Mouse (Mus musculus) neural tube, embryonic 13.5 days (tissue): ENCODE data around the gene Adar. TPM values are rescaled to one million over a fixed set of nuclear protein-coding genes. Genes with fewer than 3 reads are reported as not detected.
A peak's percentile ranks its signal among the peaks of the same experiment; 100 is the strongest.

Source experiments
- ATAC-seq: fragments of 200-750 bp; cut with Nextera tagmentation; 2 replicates; pipeline ENCODE4 v1.8.0; 2017; ENCODE audit warnings: low read depth, mild to moderate bottlenecking, moderate TSS enrichment, moderate library complexity
- H3K27ac ChIP-seq: fragments of 300-500 bp; sonication (generic); replicated peaks from 2 replicates; pipeline ENCODE4 v1.5.1; 2015; ENCODE audit warnings: moderate library complexity, mild to moderate bottlenecking, inconsistent platforms
- H3K27me3 ChIP-seq: fragments of 300-500 bp; sonication (generic); 2 replicates; pipeline ENCODE4 v1.6.1; 2015; ENCODE audit warnings: mild to moderate bottlenecking, inconsistent platforms
- H3K36me3 ChIP-seq: fragments of 300-500 bp; sonication (generic); 2 replicates; pipeline ENCODE4 v1.6.1; 2015; ENCODE audit warnings: mild to moderate bottlenecking, inconsistent platforms
- H3K4me1 ChIP-seq: fragments of 300-500 bp; sonication (generic); replicated peaks from 2 replicates; pipeline ENCODE4 v1.6.1; 2015; ENCODE audit warnings: inconsistent platforms
- H3K4me2 ChIP-seq: fragments of 300-500 bp; sonication (generic); 2 replicates; pipeline ENCODE4 v1.6.1; 2015; ENCODE audit warnings: inconsistent platforms, mild to moderate bottlenecking, moderate library complexity
- H3K4me3 ChIP-seq: fragments of 300-500 bp; sonication (generic); 2 replicates; pipeline ENCODE4 v1.5.1; 2015; ENCODE audit warnings: mild to moderate bottlenecking, inconsistent platforms
- H3K9ac ChIP-seq: fragments of 300-500 bp; sonication (generic); 2 replicates; pipeline ENCODE4 v1.6.1; 2015; ENCODE audit warnings: moderate library complexity, mild to moderate bottlenecking, inconsistent platforms
- H3K9me3 ChIP-seq: fragments of 300-500 bp; sonication (generic); 2 replicates; pipeline ENCODE4 v1.6.1; 2016; ENCODE audit warnings: inconsistent platforms
- WGBS: fragments of 180-500 bp; shearing (Covaris S2); methylation state at CpG from one replicate; pipeline ENCODE4 v1.1.7; 2015; 5-methylcytosine and 5-hydroxymethylcytosine counted together
- polyA plus RNA-seq: library from polyadenylated mRNA; unstranded; fragments of >200 nt; fragmentation: Nextera tagmentation; extraction: Ambion mirVana; gene quantifications from 2 replicates; pipeline ENCODE4 v1.2.1, GENCODE M21; 2015

Adar gene
- 18.4 and 20.2 TPM in 2 replicates for polyA plus RNA-seq

DNA sequence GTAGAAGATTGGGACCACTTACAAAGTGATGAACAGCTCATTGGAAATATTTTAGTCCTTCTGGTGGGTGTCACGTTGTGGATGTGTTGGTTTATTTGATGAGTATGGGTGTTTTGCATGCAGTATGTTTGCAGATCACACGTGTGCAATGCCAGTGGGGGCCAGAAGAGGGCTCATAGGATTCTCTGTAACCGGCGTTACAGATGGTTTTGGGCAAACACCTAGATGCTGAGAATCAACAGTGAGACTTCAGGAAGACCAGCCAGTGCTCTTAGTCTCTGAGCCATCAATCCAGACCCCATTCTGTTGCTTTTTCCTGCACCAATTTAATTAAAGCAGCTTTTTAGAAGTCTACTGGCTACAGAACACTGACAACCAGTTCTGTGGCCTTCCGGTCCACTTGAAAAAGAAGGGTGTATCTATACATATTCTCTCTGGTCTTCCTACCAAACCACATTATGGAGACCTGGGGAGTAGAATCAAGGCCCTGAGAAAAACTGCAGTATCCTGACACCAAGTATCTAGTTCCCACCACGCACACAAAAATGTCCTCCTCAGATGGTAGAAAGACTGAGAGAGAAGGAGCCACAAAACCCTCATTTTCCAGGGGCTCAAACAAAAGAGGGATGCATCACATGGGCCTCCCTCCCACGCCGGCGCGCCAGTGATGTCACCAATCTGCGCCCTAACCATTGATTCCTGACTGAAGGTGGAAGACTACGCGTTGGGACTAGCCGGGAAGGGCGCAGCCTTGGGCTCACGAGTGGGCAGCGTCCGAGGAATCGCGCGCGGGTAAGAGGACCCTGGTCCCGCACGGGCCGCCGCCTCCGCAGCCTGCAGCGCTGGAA, at the start of gene Adar:
Gene Adar (plus strand): TSS at position 664 of the 848 bp plus-strand sequence.
- peak; percentile 93 for ATAC-seq
- 5% methylated on average over 28 of the region's 28 CpGs for WGBS
- Histone ChIP-seq H3K36me3 (no peaks in the 10 kb centered on the region), H3K27ac (peak within 1 kb of the TSS; percentile 93), H3K4me2 (peak within 1 kb of the TSS; percentile 86), H3K27me3 (peaks cover 6% of the 10 kb centered on the region; the same call in 1 of the 2 replicates), H3K4me1 (peaks cover 27% of the 10 kb centered on the region), H3K9me3 (no peaks in the 10 kb centered on the region), H3K9ac (peak within 1 kb of the TSS; percentile 96), H3K4me3 (peak within 1 kb of the TSS; percentile 96)

DNA sequence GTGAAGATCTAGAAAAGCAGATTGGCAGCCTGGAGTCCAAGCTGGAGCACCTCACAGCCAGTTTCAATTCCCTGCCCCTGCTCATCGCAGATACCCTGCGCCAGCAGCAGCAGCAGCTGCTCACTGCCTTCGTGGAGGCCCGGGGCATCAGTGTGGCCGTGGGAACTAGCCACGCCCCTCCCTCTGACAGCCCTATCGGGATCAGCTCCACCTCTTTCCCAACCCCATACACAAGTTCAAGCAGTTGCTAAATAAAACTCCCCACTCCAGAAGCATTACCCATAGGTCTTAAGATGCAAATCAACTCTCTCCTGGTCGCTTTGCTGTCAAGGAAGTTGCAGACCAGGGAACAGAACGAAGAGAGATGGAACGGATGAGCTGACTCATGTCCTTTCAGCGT, 47.7 kb upstream of the Adar start:
- peaks cover 35% of the 10 kb centered on the region for H3K4me1 ChIP-seq
- WGBS = 38% methylated on average over 11 of the region's 11 CpGs
- no peaks in the 10 kb centered on the region for H3K36me3 ChIP-seq
- no peak overlapping the region for H3K4me3 ChIP-seq
- peaks cover 14% of the 10 kb centered on the region for H3K27me3 ChIP-seq
- H3K4me2 ChIP-seq = no peak overlapping the region
- H3K9me3 ChIP-seq = no peaks in the 10 kb centered on the region
- H3K27ac ChIP-seq = no peak overlapping the region
- no peak overlapping the region for H3K9ac ChIP-seq
- no peak for ATAC-seq

DNA sequence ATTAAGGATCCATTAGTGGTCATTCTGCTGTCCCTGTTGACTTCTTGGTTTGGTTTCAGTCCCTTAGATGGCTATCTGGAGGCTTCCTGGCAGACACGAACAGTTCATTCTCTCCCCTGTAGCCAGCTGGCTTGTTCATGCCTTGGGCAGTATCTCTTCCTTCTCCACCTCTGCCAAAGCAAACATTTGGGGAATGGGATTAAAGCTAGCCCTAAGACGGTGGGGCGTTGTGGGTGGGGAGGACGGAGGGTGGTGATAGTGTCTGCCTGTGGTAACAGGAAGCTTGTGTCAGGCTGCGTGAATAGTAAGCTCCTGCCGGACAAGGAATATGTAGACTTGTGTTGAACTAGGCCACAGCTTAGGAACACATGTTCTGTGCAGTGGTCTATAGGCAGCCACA, 43.5 kb upstream of the Adar start:
- no peak overlapping the region for H3K4me3 ChIP-seq
- no peaks in the 10 kb centered on the region for H3K9me3 ChIP-seq
- no peaks in the 10 kb centered on the region for H3K36me3 ChIP-seq
- H3K4me2 ChIP-seq = no peak overlapping the region
- no peak overlapping the region for H3K27ac ChIP-seq
- 80% methylated on average over 6 of the region's 6 CpGs for WGBS
- H3K9ac ChIP-seq = no peak overlapping the region
- H3K27me3 ChIP-seq = peaks cover 7% of the 10 kb centered on the region
- peaks cover 12% of the 10 kb centered on the region for H3K4me1 ChIP-seq
- ATAC-seq = no peak

DNA sequence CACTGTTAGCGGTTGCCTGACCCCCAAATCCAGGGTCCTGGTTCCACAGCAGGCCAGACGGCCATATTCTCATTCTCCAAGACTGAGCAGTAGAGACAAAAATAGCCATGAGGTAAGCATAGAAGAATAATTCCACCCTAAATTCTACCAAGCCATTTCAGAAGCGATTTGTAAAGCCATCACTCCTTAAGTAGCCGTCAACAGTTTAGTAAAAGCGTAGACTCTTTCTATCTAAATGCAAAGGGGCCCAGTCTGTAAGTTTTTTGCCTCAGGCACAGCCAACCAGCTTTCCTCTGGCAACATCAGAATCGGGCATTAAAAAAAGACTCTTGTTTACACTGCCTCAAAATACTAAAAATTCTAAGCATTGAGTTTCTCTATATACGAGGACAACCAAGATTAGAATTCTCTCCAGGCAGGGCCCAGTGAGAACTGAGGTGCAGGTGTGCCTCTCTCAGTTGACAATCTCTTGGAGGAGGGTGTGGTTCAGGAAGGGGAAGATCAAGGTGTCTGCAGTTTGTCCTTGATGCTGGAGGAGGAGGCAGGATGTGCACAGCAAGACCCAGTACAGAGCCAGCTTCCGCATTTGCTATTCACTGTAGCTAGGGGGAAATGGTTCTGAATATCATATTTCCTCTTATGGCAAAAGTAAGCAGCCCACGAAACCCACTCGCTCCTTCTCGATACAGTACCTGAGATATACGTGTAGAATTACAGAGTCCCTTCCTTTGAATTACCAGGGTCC, 42.1 kb upstream of the Adar start:
- H3K27ac ChIP-seq = no peak overlapping the region
- no peak overlapping the region for H3K4me2 ChIP-seq
- WGBS = 84% methylated on average over 12 of the region's 12 CpGs
- H3K36me3 ChIP-seq = no peaks in the 10 kb centered on the region
- no peaks in the 10 kb centered on the region for H3K9me3 ChIP-seq
- H3K9ac ChIP-seq = no peak overlapping the region
- H3K27me3 ChIP-seq = no peaks in the 10 kb centered on the region
- H3K4me1 ChIP-seq = peaks cover 15% of the 10 kb centered on the region
- no peak overlapping the region for H3K4me3 ChIP-seq
- ATAC-seq = no peak

DNA sequence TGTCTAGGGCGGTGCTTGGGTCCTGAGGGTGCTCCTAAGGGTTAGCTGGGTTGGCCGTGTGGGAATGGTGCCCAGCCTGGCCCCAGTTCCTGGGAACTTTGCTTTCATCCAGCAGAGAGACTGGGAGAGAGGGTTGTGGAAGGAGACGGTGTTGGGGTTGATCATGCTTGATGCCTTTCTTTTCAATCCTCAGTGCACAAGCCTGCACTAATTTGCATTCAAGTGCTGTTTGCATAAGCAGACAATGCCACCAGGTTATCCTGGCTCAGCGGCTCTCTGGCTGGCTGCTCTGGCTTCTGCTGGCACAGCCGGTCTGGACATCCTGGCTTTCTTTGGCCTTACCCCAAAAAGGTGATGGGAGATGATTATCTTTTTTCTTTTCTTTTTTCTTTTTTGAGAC, 37.2 kb upstream of the Adar start:
- no peaks in the 10 kb centered on the region for H3K9me3 ChIP-seq
- peaks cover 17% of the 10 kb centered on the region for H3K27me3 ChIP-seq
- ATAC-seq = no peak
- 46% methylated on average over 5 of the region's 5 CpGs for WGBS
- no peaks in the 10 kb centered on the region for H3K36me3 ChIP-seq
- H3K4me2 ChIP-seq = no peak overlapping the region
- no peak overlapping the region for H3K9ac ChIP-seq
- H3K4me1 ChIP-seq = peaks cover 12% of the 10 kb centered on the region
- no peak overlapping the region for H3K27ac ChIP-seq
- H3K4me3 ChIP-seq = no peak overlapping the region

DNA sequence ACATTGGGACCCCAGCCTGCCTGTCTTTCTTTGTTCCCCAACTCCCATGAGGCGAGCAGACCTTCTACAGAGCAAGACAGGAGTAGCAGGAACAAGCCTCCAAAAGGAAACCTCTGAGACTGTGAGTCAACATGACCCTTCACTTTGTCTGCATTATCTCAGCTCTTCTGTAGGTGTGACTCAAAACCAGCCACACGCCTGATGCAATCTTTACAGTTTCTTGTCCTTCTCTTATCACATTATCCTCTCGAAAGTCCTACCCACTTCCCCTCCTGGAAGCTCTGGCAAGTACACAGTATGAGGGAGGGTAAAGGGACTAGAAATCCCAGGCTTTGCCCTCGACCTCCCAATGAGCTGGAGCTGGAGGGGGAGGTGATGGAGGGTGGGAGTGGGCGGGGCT, 28.8 kb upstream of the Adar start:
- peaks cover 16% of the 10 kb centered on the region for H3K4me1 ChIP-seq
- WGBS = 49% methylated on average over 5 of the region's 5 CpGs
- no peak overlapping the region for H3K9ac ChIP-seq
- no peak overlapping the region for H3K4me3 ChIP-seq
- H3K4me2 ChIP-seq = no peak overlapping the region
- H3K9me3 ChIP-seq = no peaks in the 10 kb centered on the region
- peaks cover 33% of the 10 kb centered on the region for H3K27me3 ChIP-seq
- no peak overlapping the region for H3K27ac ChIP-seq
- no peak for ATAC-seq
- H3K36me3 ChIP-seq = no peaks in the 10 kb centered on the region

DNA sequence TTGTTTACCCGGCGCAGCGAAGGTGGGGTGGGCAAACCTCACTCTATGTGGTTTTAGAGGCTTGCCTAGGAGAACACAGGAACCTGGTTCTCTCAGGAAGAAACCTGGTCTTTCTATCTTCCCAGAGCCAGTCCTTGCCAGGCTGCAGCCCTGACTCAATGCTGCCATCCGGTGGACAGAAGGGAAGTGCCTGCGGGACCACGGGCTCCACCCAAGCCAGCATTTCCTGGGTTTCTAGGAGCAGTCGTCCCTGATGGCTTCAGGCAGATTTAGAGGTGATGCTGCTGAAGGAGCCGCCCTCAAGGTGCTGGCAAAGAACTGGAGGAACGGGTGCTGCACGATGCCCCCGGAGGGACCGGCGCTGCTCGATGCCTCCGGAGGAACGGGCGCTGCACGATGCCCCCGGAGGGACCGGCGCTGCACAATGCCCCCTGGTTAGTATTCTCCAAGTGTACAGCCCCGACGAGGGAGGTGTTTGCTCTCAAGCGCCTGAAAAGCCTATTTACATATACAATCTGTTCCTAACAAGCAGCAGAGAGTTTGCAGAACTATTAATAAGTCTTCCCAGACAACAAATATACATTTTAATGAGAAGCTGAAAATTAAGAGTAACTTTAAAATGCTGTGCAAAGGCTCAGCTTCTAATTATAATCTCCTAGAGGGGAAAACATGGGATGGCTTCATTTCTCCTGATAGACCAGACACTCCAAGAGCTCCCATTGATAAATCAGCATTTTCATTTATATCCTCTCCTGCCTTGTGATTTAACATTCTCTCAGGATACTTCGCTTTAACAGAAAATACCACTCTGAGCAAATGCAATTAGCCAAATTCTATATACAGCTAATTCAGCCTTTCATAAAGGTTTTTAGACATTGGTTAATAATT, 25.9 kb upstream of the Adar start:
- 4% methylated on average over 25 of the region's 25 CpGs for WGBS
- peak overlapping the region; percentile 72 for H3K27ac ChIP-seq
- H3K4me2 ChIP-seq = peak overlapping the region; percentile 58
- peaks cover 7% of the 10 kb centered on the region for H3K4me1 ChIP-seq
- peak overlapping the region; percentile 45 for H3K4me3 ChIP-seq
- H3K9ac ChIP-seq = peak overlapping the region; percentile 77
- peaks cover 4% of the 10 kb centered on the region for H3K9me3 ChIP-seq
- H3K36me3 ChIP-seq = no peaks in the 10 kb centered on the region
- peak; percentile 92 for ATAC-seq
- H3K27me3 ChIP-seq = peaks cover 15% of the 10 kb centered on the region; the same call in 1 of the 2 replicates

DNA sequence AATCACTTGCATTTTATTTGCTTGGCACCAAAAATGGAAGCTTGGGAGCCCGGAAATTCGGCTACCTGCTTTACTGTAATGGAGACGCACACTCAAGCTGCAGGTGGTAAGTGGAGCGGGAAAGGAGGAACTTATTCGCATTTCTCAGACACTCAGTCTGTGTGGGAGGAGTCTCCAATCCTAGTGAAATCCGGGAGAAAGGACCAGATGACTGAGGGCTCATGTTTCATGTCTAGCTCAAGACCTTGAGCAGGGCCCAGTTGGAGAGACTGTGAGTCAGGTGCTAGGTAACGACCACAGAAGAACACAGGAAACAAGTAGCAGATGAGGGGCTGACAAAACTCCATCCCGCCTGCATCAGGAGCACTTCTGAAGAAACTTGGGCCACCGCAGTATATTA, 23.0 kb upstream of the Adar start:
- Histone ChIP-seq H3K4me1 (peaks cover 7% of the 10 kb centered on the region), H3K9ac (no peak overlapping the region), H3K4me3 (no peak overlapping the region), H3K4me2 (no peak overlapping the region), H3K9me3 (peaks cover 4% of the 10 kb centered on the region), H3K27ac (no peak overlapping the region), H3K36me3 (no peaks in the 10 kb centered on the region), H3K27me3 (peaks cover 13% of the 10 kb centered on the region; the same call in 1 of the 2 replicates)
- ATAC-seq = no peak
- WGBS = 73% methylated on average over 9 of the region's 9 CpGs

DNA sequence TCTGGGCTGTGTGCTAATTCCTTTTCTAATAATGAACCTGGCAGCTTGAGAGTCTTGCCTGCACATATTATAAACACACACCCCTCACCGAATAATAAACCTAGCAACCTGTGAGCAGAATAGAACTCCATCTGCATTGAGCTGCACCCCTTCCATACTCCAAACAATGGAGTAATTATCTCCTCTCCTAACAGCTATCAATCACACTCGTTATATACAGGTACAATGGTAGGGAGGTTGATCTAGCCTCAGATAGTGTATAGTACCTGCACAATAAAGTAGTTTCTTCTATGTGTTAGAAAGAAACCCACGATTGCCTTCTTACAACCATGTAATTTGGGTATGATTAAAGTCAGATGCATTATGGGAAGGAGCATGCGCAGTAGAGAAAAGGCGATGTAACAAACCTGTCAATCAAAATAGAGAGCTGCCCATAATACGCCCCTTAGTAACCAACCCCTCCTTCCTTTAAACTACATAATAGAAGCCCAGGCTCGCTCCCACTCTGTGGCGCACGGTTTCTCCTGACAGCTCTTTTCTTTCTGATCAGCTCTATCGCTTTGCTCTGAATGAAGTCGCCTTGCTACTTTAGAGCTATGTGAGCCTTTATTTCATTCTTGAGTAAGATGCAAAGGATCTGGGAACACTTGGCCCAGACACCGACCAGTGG, 18.5 kb upstream of the Adar start:
- no peak overlapping the region for H3K27ac ChIP-seq
- 85% methylated on average over 12 of the region's 12 CpGs for WGBS

DNA sequence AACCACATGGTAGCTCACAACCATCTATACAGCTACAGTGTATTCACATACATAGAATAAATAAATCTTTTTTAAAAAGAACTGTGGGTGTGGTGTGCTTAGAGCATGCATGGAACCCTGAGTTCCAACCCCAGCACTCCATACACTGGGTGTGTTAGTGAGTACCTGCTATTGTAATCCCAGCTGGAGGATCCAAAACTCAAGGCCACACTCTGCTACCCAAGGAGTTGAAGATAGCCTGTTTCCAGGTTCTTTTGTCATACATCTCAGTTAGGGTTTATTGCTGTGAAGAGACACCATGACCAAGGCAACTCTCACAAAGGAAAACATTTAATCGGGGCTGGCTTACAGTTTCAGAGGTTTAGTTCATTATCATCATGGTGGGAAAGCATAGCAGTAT, 15.9 kb upstream of the Adar start:
- Histone ChIP-seq H3K36me3 (no peaks in the 10 kb centered on the region), H3K4me2 (no peak overlapping the region), H3K27me3 (no peaks in the 10 kb centered on the region), H3K4me1 (no peaks in the 10 kb centered on the region), H3K4me3 (no peak overlapping the region), H3K27ac (no peak overlapping the region), H3K9me3 (no peaks in the 10 kb centered on the region), H3K9ac (no peak overlapping the region)
- 89% methylated on average over 1 of the region's 1 CpGs for WGBS
- no peak for ATAC-seq

More for the DNA sequence above, 18.5 kb upstream of the Adar start:
- Histone ChIP-seq H3K36me3 (no peaks in the 10 kb centered on the region), H3K9me3 (peaks cover 4% of the 10 kb centered on the region), H3K27me3 (no peaks in the 10 kb centered on the region), H3K4me1 (no peaks in the 10 kb centered on the region), H3K4me2 (no peak overlapping the region), H3K9ac (no peak overlapping the region), H3K4me3 (no peak overlapping the region)
- no peak for ATAC-seq

DNA sequence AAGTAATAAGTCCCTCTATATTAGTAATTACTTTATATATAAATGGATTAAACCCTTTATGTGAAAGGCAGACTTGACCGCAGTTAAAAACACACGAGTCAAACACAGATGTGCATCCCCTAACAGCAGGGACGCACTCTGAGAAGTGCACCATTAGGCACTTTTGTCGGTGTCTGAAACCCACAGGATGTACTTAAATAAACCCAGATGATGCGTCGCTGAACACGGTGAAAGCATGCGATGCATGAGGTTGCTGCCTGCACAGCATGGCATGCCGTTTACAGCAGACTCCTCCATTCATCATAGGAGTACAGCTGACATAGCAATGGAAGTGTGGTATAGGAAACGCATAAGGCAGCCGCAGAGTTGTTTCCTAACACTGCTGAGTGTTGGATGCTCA, 14.4 kb upstream of the Adar start:
- H3K9me3 ChIP-seq = no peaks in the 10 kb centered on the region
- no peak for ATAC-seq

More for the DNA sequence above, 14.4 kb upstream of the Adar start:
- no peak overlapping the region for H3K4me3 ChIP-seq
- 67% methylated on average over 11 of the region's 11 CpGs for WGBS
- no peak overlapping the region for H3K9ac ChIP-seq
- H3K27me3 ChIP-seq = no peaks in the 10 kb centered on the region
- H3K27ac ChIP-seq = no peak overlapping the region
- no peaks in the 10 kb centered on the region for H3K4me1 ChIP-seq
- H3K36me3 ChIP-seq = no peaks in the 10 kb centered on the region
- no peak overlapping the region for H3K4me2 ChIP-seq
